ENCODE assay signal across 15 mouse cellular contexts in genomic region chr3:154800888-154801429, GRCm38 (mm10).
DNase-seq lines count a peak whose midpoint lies in the region; ATAC-seq lines count a peak whose summit lies in the region.
"Had no signal": no experiment of that assay in that cellular context is flagged by ENCODE, and none has a peak within 500 bp of the region (broad histone marks: within the 10 kb centered on the region; RNA-seq: fewer than 3 reads in every experiment).

No protein-coding gene starts in this region.

- no peak overlapping the region for H3K9ac ChIP-seq in hindbrain, embryonic 15.5 days
- H3K9ac ChIP-seq in hindbrain, embryonic 11.5 days (ENCODE audit: low read depth, low read length) = no peak overlapping the region
- H3K9ac ChIP-seq: embryonic facial prominence, embryonic 13.5 days; heart, embryonic 12.5 days; liver, embryonic 13.5 days had no signal

- no peaks in the 10 kb centered on the region for H3K27me3 ChIP-seq in hindbrain, embryonic 15.5 days
- H3K27me3 ChIP-seq in hindbrain, embryonic 11.5 days (ENCODE audit: control insufficient read depth, insufficient read depth, low read length) = no peaks in the 10 kb centered on the region
- H3K27me3 ChIP-seq: embryonic facial prominence, embryonic 13.5 days; heart, embryonic 12.5 days; liver, embryonic 13.5 days; megakaryocyte, embryonic 14.5 days had no signal

- H3K4me1 ChIP-seq in hindbrain, embryonic 15.5 days (replicated peaks) = peaks cover 24% of the 10 kb centered on the region
- H3K4me1 ChIP-seq in hindbrain, embryonic 11.5 days (replicated peaks; ENCODE audit: control insufficient read depth, insufficient read depth, low read length) = no peaks in the 10 kb centered on the region
- H3K4me1 ChIP-seq: embryonic facial prominence, embryonic 13.5 days; liver, embryonic 13.5 days; megakaryocyte, embryonic 14.5 days had no signal

- H3K36me3 ChIP-seq in hindbrain, embryonic 15.5 days = no peaks in the 10 kb centered on the region
- H3K36me3 ChIP-seq in hindbrain, embryonic 11.5 days (ENCODE audit: control insufficient read depth, insufficient read depth, low read length) = no peaks in the 10 kb centered on the region
- H3K36me3 ChIP-seq: embryonic facial prominence, embryonic 13.5 days; heart, embryonic 12.5 days; liver, embryonic 13.5 days had no signal

- no peak for DNase-seq in hindbrain, embryonic 11.5 days (ENCODE audit: low spot score)
- DNase-seq in Muller cell, postnatal 12 days (ENCODE audit: inconsistent ontology term) = peak; percentile 50
- peak; percentile 37 for DNase-seq in adrenal gland, postnatal 25 days
- DNase-seq in kidney, postnatal 36 days = peak; percentile 30 to 54
- DNase-seq in urinary bladder, postnatal 10 days (ENCODE audit: low spot score) = no peak
- DNase-seq in retina, embryonic 14.5 days (ENCODE audit: low spot score) = no peak
- DNase-seq: cerebellum, adult 11-12 months; liver, embryonic 13.5 days had no signal

- WGBS in hindbrain, embryonic 15.5 days = 46% methylated on average over 8 of the region's 8 CpGs
- WGBS in hindbrain, embryonic 11.5 days = 84% methylated on average over 8 of the region's 8 CpGs

- peak; percentile 57; the same call in 1 of the 2 replicates for ATAC-seq in hindbrain, embryonic 15.5 days (ENCODE audit: low FRiP score, low read depth)
- ATAC-seq in hindbrain, embryonic 11.5 days (ENCODE audit: low FRiP score) = no peak
- ATAC-seq: activated CD4-positive, CD25-positive, alpha-beta regulatory T cell, adult 4 months; inflammation-experienced regulatory T-cells, adult 6 months had no signal

- no peak overlapping the region for H3K4me3 ChIP-seq in hindbrain, embryonic 15.5 days
- no peak overlapping the region for H3K4me3 ChIP-seq in hindbrain, embryonic 11.5 days (ENCODE audit: low read depth, low read length)
- H3K4me3 ChIP-seq: embryonic facial prominence, embryonic 13.5 days; heart, embryonic 12.5 days; left cerebral cortex, adult 2 months; liver, embryonic 13.5 days; megakaryocyte, embryonic 14.5 days had no signal

- no peak overlapping the region for H3K27ac ChIP-seq in hindbrain, embryonic 15.5 days (replicated peaks)
- H3K27ac ChIP-seq in hindbrain, embryonic 11.5 days (ENCODE audit: low read depth, low read length) = no peak overlapping the region
- H3K27ac ChIP-seq: embryonic facial prominence, embryonic 13.5 days; left cerebral cortex, adult 2 months; liver, embryonic 13.5 days had no signal

- H3K4me2 ChIP-seq in hindbrain, embryonic 15.5 days = no peak overlapping the region
- no peak overlapping the region for H3K4me2 ChIP-seq in hindbrain, embryonic 11.5 days (replicated peaks; ENCODE audit: low read depth, low read length)
- H3K4me2 ChIP-seq: embryonic facial prominence, embryonic 13.5 days; heart, embryonic 12.5 days; liver, embryonic 13.5 days had no signal

- H3K9me3 ChIP-seq in hindbrain, embryonic 15.5 days = no peaks in the 10 kb centered on the region
- no peaks in the 10 kb centered on the region for H3K9me3 ChIP-seq in hindbrain, embryonic 11.5 days (ENCODE audit: control insufficient read depth, low read length)
- H3K9me3 ChIP-seq: embryonic facial prominence, embryonic 13.5 days; heart, embryonic 12.5 days; liver, embryonic 13.5 days had no signal

Comparison
In these comparisons a context has a peak if more than half of its experiments do, and no peak if none do; other contexts are left out.
1. DNase-seq: peak in Muller cell, postnatal 12 days (single experiment), adrenal gland, postnatal 25 days (single experiment) and kidney, postnatal 36 days (2 of 2); none in hindbrain, embryonic 11.5 days (single experiment), urinary bladder, postnatal 10 days (single experiment) and retina, embryonic 14.5 days (single experiment).